Mouse (Mus musculus): ENCODE data around the gene Wfdc2.

Wfdc2 gene

DNA sequence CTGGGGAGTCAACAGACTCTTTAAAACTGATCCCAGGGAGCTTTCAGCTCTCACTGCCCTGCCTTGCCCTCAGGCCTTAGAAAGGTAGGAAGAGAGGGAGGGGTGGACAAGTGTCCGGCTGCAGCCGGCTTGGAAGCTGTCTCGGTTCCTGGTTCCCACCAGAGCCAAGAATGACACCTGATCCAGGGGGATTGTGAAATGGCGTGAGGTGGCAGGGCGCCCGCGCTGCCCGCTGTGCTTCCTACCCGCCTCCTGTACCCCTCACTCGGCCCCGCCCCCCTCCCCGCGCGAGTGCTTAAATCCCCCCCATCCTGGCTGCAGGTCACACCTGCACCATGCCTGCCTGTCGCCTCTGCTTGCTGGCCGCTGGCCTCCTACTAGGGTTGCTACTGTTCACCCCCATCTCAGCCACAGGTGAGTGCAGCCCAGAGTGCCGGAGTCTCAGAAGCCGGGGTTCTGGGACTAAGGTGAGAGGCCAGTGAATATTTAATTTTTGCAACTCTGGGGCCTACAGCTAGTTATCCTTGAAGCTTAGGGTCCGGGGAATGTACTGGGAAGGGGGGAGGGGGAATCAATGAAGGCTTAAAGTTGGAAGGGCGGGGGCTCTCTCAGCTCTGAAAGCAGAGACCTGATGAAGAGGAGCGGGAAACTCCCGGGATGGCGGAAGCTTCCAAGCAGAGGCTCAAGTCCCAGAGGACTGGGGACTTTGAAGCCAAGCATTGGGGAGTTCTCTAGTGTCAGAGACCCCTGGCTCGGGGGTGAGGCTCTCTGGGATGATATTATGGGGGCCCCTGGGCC, at the start of gene Wfdc2:
Wfdc2 (plus strand) TSS at position 23 of the 798 bp plus-strand sequence.
- no peak for DNase-seq (ENCODE audit: low spot score)

DNA sequence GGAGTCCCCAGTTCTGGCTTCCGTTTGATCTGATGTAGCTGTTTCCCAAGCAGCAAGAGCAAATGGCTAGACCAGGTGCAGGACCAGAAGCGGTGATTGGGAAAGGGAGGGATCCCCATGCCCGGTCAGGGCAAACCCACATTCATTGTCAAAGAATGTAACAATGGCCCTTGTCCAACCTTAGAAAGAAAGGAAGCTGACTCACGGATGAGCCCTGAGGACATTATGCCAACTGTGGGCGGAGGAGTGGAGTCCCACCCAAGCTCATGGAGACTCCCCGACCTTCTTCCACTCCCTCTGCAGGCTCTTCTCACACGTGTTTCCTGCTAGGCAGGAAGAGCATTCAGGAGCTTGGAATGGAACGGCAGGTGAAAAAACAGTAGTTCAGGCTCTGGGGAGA, 48.8 kb upstream of the Wfdc2 start:
- DNase-seq (ENCODE audit: low spot score): no peak

DNA sequence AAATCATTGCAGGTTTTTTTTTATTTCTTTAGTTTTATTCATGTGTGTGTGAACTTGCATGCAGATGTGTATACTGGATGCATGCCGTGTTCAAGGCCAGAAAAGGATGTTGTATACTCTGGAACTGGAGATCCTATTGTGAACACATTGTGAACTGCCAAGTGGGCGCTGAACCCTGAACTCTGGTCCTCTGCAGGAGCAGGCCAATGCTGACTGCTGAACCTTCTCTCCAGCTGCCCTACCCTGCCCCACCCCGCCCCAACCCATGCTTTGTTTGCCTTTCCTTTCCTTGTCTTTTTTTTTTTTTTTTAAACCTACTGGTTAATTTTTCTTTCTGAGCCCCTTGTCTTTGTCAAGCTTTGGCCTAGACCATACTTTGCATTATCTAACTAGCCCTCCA, 47.3 kb upstream of the Wfdc2 start:
- no peak for DNase-seq (ENCODE audit: low spot score)

DNA sequence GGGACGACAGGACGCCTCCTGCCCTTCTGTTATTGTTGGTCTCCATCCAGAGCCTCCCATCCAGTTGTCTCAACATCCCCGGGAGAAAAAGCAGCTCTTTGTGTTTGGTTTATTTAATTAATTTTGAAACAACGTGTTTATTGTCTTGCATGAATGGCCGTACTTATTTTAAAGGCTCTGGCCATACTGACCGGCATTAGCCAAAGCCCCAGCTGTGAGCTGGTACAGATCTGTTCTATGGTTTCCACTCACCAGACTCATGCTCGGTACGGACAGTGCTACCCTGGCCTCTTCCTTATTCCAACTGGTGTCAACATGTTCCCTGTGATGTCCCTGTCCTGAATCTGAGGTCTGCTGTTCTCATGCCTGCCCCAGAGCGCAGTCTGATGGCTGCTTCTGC, 46.3 kb upstream of the Wfdc2 start:
- no peak for DNase-seq (ENCODE audit: low spot score)

DNA sequence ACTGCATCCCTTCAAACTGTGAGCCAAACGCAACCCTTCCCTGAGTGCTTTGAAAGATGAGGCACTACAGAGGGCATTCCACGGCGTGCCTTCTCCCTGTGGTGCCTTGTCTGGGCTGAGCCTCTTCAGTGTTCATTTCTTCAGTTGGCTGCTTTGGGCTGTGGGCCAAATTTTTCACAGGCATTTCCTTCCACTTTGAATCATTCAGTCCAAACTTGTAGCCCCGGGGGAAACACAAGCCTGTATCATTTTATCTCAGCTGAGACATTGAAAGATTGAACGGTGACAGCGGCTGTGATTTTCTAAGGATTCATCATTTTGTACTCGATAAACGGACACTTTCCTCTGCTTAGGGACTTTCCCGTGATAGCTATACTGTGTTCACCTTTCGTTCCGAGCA, 45.6 kb upstream of the Wfdc2 start:
- DNase-seq (ENCODE audit: low spot score): no peak

DNA sequence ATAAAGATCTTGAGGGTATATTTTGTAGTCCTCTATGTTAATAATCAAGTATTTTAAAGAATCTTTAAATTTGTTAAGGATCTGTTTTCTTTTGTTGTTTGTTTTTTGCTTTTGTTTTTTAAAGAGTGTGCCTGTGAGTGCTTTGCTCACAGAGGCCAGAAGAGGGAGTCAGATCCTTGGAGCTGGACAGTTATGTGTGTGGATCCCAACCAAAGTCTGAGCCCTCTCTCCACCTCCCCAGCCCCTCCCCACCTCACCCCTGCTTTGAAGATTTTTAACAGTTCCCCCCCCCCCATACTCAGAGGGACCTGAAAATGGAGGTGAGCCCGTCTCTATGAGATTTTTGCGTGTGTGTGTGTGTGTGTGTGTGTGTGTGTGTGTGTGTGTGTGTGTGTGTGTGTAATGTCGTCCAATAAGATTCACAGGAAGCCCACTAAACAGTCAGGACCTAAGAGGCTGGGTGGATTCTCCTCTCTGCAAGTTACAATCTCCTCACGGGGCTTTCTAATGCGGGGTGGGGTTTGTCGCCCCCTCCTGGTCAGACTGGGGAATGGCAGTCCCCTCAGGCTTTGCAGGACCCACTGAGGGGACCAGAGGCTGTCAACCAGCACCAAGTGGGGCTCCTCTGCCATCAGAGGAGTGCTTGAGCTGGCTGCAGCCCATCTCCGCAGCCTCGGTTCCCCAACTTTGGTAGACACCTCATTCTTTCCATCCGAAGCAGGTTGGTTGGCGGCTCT, 44.6 kb upstream of the Wfdc2 start:
- DNase-seq (ENCODE audit: low spot score): no peak

DNA sequence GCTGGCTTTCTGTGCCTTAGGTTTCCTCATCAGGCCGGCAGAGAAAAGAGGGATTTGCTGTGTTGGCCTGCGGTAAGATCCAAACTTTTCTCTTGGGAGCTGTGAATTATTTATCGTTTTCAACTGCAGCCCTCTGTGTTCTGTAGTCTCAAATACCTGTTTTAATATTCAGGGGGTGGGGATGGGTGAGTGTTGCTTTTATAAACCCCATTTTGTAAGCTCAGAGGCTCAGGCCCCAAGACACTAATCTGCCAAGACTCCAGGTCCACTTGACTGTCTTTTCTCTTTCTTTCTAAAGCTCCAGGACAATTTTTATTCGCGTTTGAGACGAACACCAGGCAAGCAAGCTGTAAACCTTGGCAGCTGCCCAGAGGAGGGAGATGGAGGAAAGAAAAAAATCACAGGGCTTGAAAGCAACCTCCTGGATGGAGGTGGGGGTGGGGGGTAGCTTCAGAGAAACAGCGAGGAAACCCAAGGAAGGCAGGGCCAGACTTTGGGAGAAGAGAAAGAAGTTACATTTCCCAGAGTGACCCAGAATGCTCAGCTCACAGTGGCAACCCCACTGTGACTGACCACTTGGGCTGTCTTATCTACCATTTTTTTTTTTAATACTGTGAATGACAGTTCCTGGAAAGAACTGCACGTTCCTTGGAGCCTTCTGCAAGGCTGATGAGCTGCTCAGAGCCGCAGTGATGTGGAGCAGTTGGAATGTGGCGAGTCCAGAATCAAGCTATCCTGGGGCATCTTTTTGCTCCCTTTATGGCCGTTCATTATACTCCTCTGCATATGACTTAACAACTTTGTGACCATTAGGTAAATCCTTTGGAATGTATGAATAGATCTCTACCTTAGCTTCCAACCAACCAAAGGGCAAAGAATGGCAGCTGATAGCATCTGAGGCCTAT, 43.7 kb upstream of the Wfdc2 start:
- no peak for DNase-seq (ENCODE audit: low spot score)

GRCm38 (mm10) chr2:164519171-164519526, 43.1 kb upstream of the Wfdc2 start:
- no peak for DNase-seq (ENCODE audit: low spot score)

GRCm38 (mm10) chr2:164520782-164521181, 41.4 kb upstream of the Wfdc2 start:
- DNase-seq (ENCODE audit: low spot score): no peak

- no peak for DNase-seq (ENCODE audit: low spot score)
These were observed 40.4 kb upstream of the Wfdc2 start for GRCm38 (mm10) chr2:164521841-164522240.

DNA sequence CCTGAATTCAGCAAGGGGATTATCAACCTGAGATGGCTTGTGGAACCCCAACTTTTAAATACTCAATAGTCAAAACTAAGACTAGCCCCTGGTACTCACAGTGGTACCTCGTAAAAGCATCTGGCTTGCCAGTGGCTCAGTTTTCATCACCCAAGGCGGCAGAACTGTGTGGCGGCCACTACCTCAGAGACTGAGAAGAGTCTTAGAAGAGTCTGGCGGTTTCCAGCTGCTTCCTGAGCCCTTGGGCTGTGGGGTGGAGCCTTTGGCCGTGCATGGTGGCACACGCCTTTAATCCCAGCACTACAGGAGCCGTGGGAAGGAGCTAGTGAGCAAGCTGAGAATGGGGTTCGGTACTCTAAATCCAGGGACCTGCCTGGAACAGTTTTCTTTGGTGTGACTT, 39.9 kb upstream of the Wfdc2 start:
- DNase-seq (ENCODE audit: low spot score): no peak

GRCm38 (mm10) chr2:164523301-164523773, 38.9 kb upstream of the Wfdc2 start:
- no peak for DNase-seq (ENCODE audit: low spot score)

- no peak for DNase-seq (ENCODE audit: low spot score)
These were observed 33.7 kb upstream of the Wfdc2 start for GRCm38 (mm10) chr2:164528557-164528956.

- DNase-seq (ENCODE audit: low spot score): peak; percentile 53
These were observed 31.0 kb upstream of the Wfdc2 start for GRCm38 (mm10) chr2:164531169-164531568.

DNA sequence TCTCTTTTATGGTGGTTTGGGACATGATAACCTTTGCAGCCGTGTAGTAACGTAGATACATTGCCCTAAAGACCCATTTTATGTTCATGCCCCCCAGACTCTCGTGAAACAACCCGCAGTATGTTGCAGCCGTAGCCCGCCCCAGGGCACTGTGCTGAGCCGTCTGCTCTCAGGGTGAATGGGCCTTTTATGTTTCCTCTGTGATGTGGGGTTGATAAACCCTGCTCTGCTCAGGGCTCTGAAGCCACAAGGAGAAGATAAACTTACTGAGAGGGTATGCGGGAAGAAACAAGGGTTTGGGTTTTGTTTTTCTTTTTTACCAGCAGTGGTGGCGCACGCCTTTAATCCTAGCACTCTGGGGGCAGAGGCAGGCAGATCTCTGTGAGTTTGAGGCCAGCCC, 27.9 kb upstream of the Wfdc2 start:
- no peak for DNase-seq (ENCODE audit: low spot score)

DNA sequence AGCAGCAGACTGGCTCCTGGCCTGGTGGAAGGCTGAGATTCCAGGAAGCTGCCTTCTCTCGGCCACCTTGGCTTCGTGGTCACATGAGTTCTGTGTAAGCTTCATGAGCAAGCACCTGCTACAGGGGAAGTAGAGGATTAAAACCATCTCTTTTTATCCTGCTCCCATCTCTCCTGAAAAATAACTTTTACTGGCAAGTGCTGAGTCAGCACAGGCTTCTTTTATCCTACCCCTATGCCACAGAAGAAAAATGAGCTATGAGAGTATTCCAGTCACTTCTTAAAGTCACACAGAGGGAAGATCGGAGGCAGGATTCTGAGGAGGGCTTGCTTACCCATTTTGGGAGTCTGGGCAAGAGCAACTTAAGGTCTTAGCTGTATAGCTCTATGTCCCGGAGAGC, 25.2 kb upstream of the Wfdc2 start:
- no peak for DNase-seq (ENCODE audit: low spot score)

DNA sequence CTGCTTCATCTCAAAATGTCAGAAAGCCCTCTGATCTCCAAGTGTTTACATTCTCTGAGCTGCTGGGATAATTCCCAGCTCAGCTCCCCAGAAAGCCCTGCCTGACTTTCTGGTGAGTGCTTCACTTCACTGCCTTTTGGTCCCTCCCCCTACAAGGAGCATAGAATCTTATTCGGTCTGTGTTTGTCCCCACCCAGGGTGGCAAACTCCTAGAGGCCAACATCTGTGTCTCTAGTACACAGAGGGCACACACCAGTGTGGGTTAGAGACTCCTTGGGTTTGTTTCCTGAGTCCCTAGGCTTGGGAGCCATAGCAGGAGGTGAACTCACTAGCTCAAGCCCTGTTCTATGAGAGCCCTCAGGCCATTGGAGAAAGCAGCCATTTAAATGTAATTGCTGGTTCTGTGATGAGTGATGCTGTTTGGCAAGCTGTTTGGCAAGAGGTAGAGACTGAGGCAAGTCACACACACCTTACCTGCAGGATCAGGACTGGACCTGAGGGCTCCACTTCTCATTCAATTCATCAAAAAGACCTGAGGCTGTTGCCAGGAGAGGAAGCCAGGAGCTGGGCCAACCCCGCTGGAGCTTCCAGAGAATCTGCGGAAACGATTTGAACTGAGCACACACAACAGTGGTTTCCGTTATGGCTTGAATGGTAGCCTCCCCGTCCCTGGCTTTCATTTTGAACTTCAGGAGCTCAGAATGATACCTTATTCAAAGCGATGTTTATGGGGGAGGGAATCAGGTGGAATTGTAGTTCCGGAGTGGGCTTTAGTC, 21.4 kb upstream of the Wfdc2 start:
- no peak for DNase-seq (ENCODE audit: low spot score)

DNA sequence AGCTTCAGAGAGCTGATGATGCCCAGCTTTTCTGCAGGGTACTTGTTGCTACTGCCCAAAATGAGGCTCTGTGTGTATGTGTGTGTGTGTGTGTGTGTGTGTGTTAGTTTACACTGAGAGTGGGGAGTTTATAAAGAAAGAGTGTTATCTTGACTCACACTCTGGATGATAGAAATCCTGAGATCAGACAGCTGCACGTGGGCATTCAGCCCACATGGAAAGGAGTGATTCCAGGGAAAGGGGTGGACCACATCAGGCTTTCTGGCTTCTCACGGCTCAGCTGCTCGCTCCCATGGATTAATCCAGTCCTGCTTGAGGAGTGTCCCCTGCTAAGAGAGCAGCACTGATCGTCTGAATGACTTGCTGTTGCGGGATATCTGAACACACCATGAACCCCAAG, 20.1 kb upstream of the Wfdc2 start:
- DNase-seq (ENCODE audit: low spot score): no peak

GRCm38 (mm10) chr2:164542598-164542997, 19.6 kb upstream of the Wfdc2 start:
- no peak for DNase-seq (ENCODE audit: low spot score)

GRCm38 (mm10) chr2:164543745-164544144, 18.5 kb upstream of the Wfdc2 start:
- no peak for DNase-seq (ENCODE audit: low spot score)

- DNase-seq (ENCODE audit: low spot score): no peak
These were observed 17.6 kb upstream of the Wfdc2 start for GRCm38 (mm10) chr2:164544454-164545097.
